Mouse (Mus musculus): Measurements from ENCODE around the gene Tex19.2. TPM values are rescaled to one million over a fixed set of nuclear protein-coding genes. Genes with fewer than 3 reads are reported as not detected.
A peak's percentile ranks its signal among the peaks of the same experiment; 100 is the strongest.

Gene Tex19.2
- polyA plus RNA-seq, 1 experiment: 0.05 TPM

DNA sequence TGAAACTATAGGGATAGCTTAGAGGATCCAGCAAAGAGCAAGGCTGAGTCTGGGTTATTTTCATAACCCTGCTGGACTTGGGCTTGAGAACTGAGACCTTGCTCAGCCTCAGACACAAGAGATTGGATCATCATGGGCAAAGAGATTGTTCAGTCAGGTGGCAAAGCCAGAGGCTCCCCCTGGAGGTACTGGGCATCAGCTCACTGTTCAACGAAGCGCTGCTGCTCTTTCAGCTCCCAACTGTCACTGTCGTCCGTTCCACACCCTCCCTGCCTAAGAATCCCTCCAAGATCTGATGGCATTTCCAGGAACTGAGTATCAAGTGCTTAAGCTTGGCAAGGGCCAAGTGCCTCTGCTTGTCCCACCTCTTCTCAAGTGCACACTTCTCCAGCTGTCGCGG lies 20.3 kb upstream of the Tex19.2 start:
- no peak overlapping the region for H3K4me2 ChIP-seq (ENCODE audit: low read depth)
- no peak overlapping the region for H3K4me3 ChIP-seq
- H3K27me3 ChIP-seq (ENCODE audit: control insufficient read depth, insufficient read depth, insufficient read length): no peaks in the 10 kb centered on the region
- no peaks in the 10 kb centered on the region for H3K79me2 ChIP-seq (ENCODE audit: control insufficient read depth, insufficient read depth)
- no peak overlapping the region for H3ac ChIP-seq (ENCODE audit: control insufficient read depth, insufficient read length)
- TF ChIP-seq CEBPB (IDR thresholded peaks at IDR 0.05; ENCODE audit: insufficient read depth, poor library complexity, severe bottlenecking) (no peak), POLR2AphosphoS2 (IDR thresholded peaks at IDR 0.05; ENCODE audit: insufficient read length, low read depth) (no peak), MYOG (IDR thresholded peaks at IDR 0.05; ENCODE audit: control insufficient read depth in 1 of 3, insufficient read depth in 1 of 3, insufficient read length in 2 of 3, low read depth in 2 of 3) (peak in 1 of 3 experiments; percentile 4)
- H3K36me3 ChIP-seq (ENCODE audit: control insufficient read depth, insufficient read depth): no peaks in the 10 kb centered on the region

DNA sequence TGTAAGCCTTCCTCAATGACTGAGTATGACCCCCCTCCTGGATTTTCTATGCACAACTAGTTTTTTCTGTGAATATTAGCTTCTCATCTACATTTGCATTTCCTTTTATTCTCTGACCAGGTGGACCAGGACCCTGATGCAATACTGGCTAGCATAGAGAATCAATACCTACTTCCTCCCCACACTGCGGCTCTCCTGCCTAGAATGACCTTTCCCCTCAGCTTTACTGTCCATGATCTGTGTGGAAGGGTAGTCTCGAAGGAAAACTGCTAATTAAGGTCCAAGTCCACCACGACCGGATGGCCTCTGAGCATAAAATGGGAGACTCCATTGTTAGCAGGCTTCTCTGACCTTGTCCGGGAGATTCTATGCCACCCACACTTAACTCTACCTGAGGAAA lies 19.2 kb upstream of the Tex19.2 start:
- no peaks in the 10 kb centered on the region for H3K27me3 ChIP-seq (ENCODE audit: control insufficient read depth, insufficient read depth, insufficient read length)
- no peak overlapping the region for H3K4me3 ChIP-seq
- no peak overlapping the region for H3ac ChIP-seq (ENCODE audit: control insufficient read depth, insufficient read length)
- H3K36me3 ChIP-seq (ENCODE audit: control insufficient read depth, insufficient read depth): no peaks in the 10 kb centered on the region
- no peak for TF ChIP-seq CEBPB (IDR thresholded peaks at IDR 0.05; ENCODE audit: insufficient read depth, poor library complexity, severe bottlenecking)
- no peak for TF ChIP-seq POLR2AphosphoS2 (IDR thresholded peaks at IDR 0.05; ENCODE audit: insufficient read length, low read depth)
- no peak for TF ChIP-seq MAX (IDR thresholded peaks at IDR 0.05; ENCODE audit: low read depth)
- no peak for TF ChIP-seq POLR2A (IDR thresholded peaks at IDR 0.05; ENCODE audit: insufficient read length, low read depth)
- no peak for TF ChIP-seq TCF3 (IDR thresholded peaks at IDR 0.05; ENCODE audit: insufficient read length, low read depth)
- TF ChIP-seq MYOG (IDR thresholded peaks at IDR 0.05; ENCODE audit: control insufficient read depth in 1 of 3, insufficient read depth in 1 of 3, insufficient read length in 2 of 3, low read depth in 2 of 3): no peak
- no peak for TF ChIP-seq E2F4 (IDR thresholded peaks at IDR 0.05; ENCODE audit: insufficient read depth)
- no peak for TF ChIP-seq USF1 (IDR thresholded peaks at IDR 0.05; ENCODE audit: low read depth)
- no peak for TF ChIP-seq REST (IDR thresholded peaks at IDR 0.05; ENCODE audit: insufficient read depth, insufficient read length)
- TF ChIP-seq MYOD1 (IDR thresholded peaks at IDR 0.05; ENCODE audit: control insufficient read depth in 1 of 3, insufficient read length in 2 of 3, low read depth in 2 of 3): no peak
- TF ChIP-seq TCF12 (IDR thresholded peaks at IDR 0.05; ENCODE audit: insufficient read depth, poor library complexity, severe bottlenecking): no peak
- no peak for TF ChIP-seq SRF (IDR thresholded peaks at IDR 0.05; ENCODE audit: control insufficient read depth, insufficient read length, low read depth)
- H3K79me2 ChIP-seq (ENCODE audit: control insufficient read depth, insufficient read depth): no peaks in the 10 kb centered on the region
- H3K4me2 ChIP-seq (ENCODE audit: low read depth): no peak overlapping the region

DNA sequence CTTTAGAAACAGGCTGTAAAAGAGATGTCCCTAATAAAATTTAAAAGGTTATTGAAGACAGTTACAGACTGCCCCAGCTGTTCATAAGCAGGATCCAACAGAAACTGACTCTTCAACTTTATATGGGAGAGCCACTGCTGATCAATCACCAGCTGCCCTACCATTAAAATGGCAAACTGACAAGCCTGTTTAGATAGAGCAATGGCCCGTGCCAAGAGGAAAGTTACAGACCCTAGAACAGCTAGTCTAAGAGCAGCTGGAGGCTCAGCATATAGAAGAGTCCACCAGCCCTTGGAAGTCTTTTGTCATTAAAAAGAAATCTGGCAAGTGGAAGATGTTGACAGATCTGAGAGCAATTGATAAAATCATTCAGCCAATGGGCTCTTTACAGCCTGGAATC lies 16.1 kb upstream of the Tex19.2 start:
- Histone ChIP-seq H3K27me3 (ENCODE audit: control insufficient read depth, insufficient read depth, insufficient read length) (no peaks in the 10 kb centered on the region), H3K36me3 (ENCODE audit: control insufficient read depth, insufficient read depth) (no peaks in the 10 kb centered on the region), H3ac (ENCODE audit: control insufficient read depth, insufficient read length) (no peak overlapping the region), H3K79me2 (ENCODE audit: control insufficient read depth, insufficient read depth) (no peaks in the 10 kb centered on the region), H3K4me3 (no peak overlapping the region), H3K4me2 (ENCODE audit: low read depth) (no peak overlapping the region)
- TF ChIP-seq MYOD1 (IDR thresholded peaks at IDR 0.05; ENCODE audit: control insufficient read depth in 1 of 3, insufficient read length in 2 of 3, low read depth in 2 of 3) (no peak), TCF12 (IDR thresholded peaks at IDR 0.05; ENCODE audit: insufficient read depth, poor library complexity, severe bottlenecking) (no peak), REST (IDR thresholded peaks at IDR 0.05; ENCODE audit: insufficient read depth, insufficient read length) (no peak), MYOG (IDR thresholded peaks at IDR 0.05; ENCODE audit: control insufficient read depth in 1 of 3, insufficient read depth in 1 of 3, insufficient read length in 2 of 3, low read depth in 2 of 3) (no peak)

DNA sequence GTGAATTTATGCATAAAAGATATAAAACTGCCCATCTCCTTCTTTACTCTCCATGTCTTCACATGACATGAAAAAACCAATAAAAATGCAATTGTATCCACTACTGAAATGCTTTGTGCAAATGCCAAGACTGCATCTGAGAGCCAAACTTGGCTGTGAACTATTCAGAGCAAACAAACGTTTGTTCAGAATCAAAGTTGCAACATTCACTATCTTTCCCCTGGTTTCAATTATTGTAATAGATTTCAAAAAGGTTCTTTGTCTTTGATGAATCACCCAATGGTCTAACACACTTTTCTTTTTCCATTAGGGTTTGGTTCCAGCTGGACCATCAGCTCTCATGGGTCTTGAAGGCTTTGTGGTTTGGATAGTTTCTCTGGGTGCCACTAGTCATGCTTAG lies 11.1 kb upstream of the Tex19.2 start:
- Histone ChIP-seq H3K27me3 (ENCODE audit: control insufficient read depth, insufficient read depth, insufficient read length) (no peaks in the 10 kb centered on the region), H3K79me2 (ENCODE audit: control insufficient read depth, insufficient read depth) (no peaks in the 10 kb centered on the region), H3ac (ENCODE audit: control insufficient read depth, insufficient read length) (no peak overlapping the region), H3K36me3 (ENCODE audit: control insufficient read depth, insufficient read depth) (no peaks in the 10 kb centered on the region), H3K4me3 (no peak overlapping the region), H3K4me2 (ENCODE audit: low read depth) (peak overlapping the region; percentile 48)
- peak; percentile 42 for TF ChIP-seq USF1 (IDR thresholded peaks at IDR 0.05; ENCODE audit: low read depth)
- TF ChIP-seq POLR2AphosphoS2 (IDR thresholded peaks at IDR 0.05; ENCODE audit: insufficient read length, low read depth): no peak
- peak; percentile 88 for TF ChIP-seq CEBPB (IDR thresholded peaks at IDR 0.05; ENCODE audit: insufficient read depth, poor library complexity, severe bottlenecking)

DNA sequence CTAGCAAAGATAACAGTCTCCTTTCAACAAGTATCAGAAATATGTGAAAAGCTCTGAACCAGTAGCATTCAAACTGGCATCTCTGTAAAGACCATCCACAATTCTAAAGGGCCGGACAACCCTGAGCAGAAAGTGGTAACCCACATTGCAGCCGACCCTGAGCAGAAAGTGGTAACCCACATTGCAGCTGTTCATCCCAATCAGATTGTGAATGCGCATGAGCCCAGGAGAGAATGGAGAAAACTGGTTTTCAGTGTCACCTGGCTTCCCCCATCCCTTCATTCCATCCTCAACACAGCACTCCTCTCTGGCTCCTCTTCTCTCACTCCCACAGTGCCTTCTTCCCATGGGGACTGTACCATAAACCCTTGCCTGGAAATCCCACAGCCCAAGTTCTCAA lies 9.0 kb upstream of the Tex19.2 start:
- Histone ChIP-seq H3K4me3 (no peak overlapping the region), H3K4me2 (ENCODE audit: low read depth) (no peak overlapping the region), H3K36me3 (ENCODE audit: control insufficient read depth, insufficient read depth) (no peaks in the 10 kb centered on the region), H3K27me3 (ENCODE audit: control insufficient read depth, insufficient read depth, insufficient read length) (no peaks in the 10 kb centered on the region), H3K79me2 (ENCODE audit: control insufficient read depth, insufficient read depth) (no peaks in the 10 kb centered on the region), H3ac (ENCODE audit: control insufficient read depth, insufficient read length) (no peak overlapping the region)
- TF ChIP-seq POLR2AphosphoS2 (IDR thresholded peaks at IDR 0.05; ENCODE audit: insufficient read length, low read depth): no peak
- TF ChIP-seq MYOD1 (IDR thresholded peaks at IDR 0.05; ENCODE audit: control insufficient read depth in 1 of 3, insufficient read length in 2 of 3, low read depth in 2 of 3): peak; percentile 63 to 89 (median 82)
- TF ChIP-seq TCF3 (IDR thresholded peaks at IDR 0.05; ENCODE audit: insufficient read length, low read depth): no peak
- TF ChIP-seq SRF (IDR thresholded peaks at IDR 0.05; ENCODE audit: control insufficient read depth, insufficient read length, low read depth): no peak
- no peak for TF ChIP-seq POLR2A (IDR thresholded peaks at IDR 0.05; ENCODE audit: insufficient read length, low read depth)

DNA sequence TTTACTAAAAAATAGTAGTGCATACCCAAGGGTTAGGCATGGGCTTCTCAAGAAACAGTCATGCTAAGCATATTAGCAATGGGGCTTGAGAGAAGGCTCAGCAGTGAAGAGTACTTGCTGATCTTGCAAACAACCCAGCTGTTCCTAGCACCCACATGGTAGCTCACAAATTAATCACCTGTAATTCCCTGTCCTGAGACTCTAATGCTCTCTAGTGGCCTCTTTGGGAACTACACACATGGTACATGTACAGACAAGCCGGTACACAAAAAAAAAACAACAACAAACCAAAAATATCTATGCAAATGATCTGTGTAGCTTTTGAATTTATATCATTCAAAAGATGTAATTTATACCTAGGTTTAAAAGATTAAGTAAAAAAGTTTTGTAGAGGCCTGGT lies 7.9 kb upstream of the Tex19.2 start:
- no peak overlapping the region for H3ac ChIP-seq (ENCODE audit: control insufficient read depth, insufficient read length)
- no peak overlapping the region for H3K4me3 ChIP-seq
- no peaks in the 10 kb centered on the region for H3K36me3 ChIP-seq (ENCODE audit: control insufficient read depth, insufficient read depth)
- H3K4me2 ChIP-seq (ENCODE audit: low read depth): no peak overlapping the region
- TF ChIP-seq REST (IDR thresholded peaks at IDR 0.05; ENCODE audit: insufficient read depth, insufficient read length): no peak
- no peak for TF ChIP-seq E2F4 (IDR thresholded peaks at IDR 0.05; ENCODE audit: insufficient read depth)
- no peak for TF ChIP-seq USF1 (IDR thresholded peaks at IDR 0.05; ENCODE audit: low read depth)
- no peak for TF ChIP-seq TCF3 (IDR thresholded peaks at IDR 0.05; ENCODE audit: insufficient read length, low read depth)
- no peak for TF ChIP-seq TCF12 (IDR thresholded peaks at IDR 0.05; ENCODE audit: insufficient read depth, poor library complexity, severe bottlenecking)
- TF ChIP-seq POLR2A (IDR thresholded peaks at IDR 0.05; ENCODE audit: insufficient read length, low read depth): no peak
- TF ChIP-seq MYOD1 (IDR thresholded peaks at IDR 0.05; ENCODE audit: control insufficient read depth in 1 of 3, insufficient read length in 2 of 3, low read depth in 2 of 3): peak in 1 of 3 experiments; percentile 2
- no peaks in the 10 kb centered on the region for H3K79me2 ChIP-seq (ENCODE audit: control insufficient read depth, insufficient read depth)
- H3K27me3 ChIP-seq (ENCODE audit: control insufficient read depth, insufficient read depth, insufficient read length): no peaks in the 10 kb centered on the region

Data from myocyte (in vitro differentiated cells).